In the genomic region with DNA sequence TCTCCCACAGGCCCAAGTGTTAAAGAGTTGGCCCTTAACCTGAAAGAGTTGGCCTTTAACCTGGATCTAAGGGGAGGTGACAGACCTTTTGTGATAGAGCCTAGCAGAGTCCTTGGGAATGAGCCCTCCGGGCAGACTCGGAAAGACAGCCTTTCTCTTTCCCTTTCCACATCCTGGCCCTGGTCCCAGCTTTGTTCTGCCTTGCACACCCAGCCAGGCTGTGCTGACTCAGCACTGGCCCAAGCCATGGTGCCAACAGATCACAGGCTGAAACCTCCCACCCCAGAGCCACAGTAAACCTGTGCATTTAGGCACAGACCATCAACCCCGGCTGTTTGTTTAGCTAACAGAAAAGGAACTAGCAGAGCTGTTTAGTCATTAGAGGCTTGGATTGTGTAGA, we compare ENCODE assay signal across 8 mouse cellular contexts. TPM values are rescaled to one million over a fixed set of nuclear protein-coding genes. Genes with fewer than 3 reads are reported as not detected.
DNase-seq lines count a peak whose midpoint lies in the region; ATAC-seq lines count a peak whose summit lies in the region.

No protein-coding gene starts in this region.

- H3K27me3 ChIP-seq in embryonic facial prominence, embryonic 13.5 days, result no peaks in the 10 kb centered on the region
- H3K27me3 ChIP-seq in limb, embryonic 13.5 days, result no peaks in the 10 kb centered on the region

- intact Hi-C loops in heart, postnatal 14 days (cut with DNase I), result loop anchor here (5.0 kb wide), 1 partner anchor 106 kb away; no protein-coding TSS in a partner anchor

- ATAC-seq in embryonic facial prominence, embryonic 13.5 days (ENCODE audit: insufficient number of reproducible peaks, insufficient read depth, low FRiP score, low TSS enrichment, low read depth), result no peak
- peak; percentile 58 for ATAC-seq in limb, embryonic 13.5 days (ENCODE audit: low FRiP score, low read depth)

- 20% methylated on average over 3 of the region's 3 CpGs for WGBS in embryonic facial prominence, embryonic 13.5 days
- WGBS in limb, embryonic 13.5 days, result 44% methylated on average over 3 of the region's 3 CpGs

- no peak overlapping the region for H3K4me3 ChIP-seq in embryonic facial prominence, embryonic 13.5 days
- H3K4me3 ChIP-seq in limb, embryonic 13.5 days, result no peak overlapping the region

- peak; percentile 39 to 41 for DNase-seq in right cerebral cortex, postnatal 10 days (ENCODE audit: low spot score in 2 of 2)
- no peak for DNase-seq in right cerebral cortex, postnatal 36 days (ENCODE audit: low spot score in 2 of 2)
- peak; percentile 73 to 81 for DNase-seq in heart, postnatal 14 days
- peak; percentile 33 for DNase-seq in urinary bladder, postnatal 25 days (ENCODE audit: low spot score)
- DNase-seq in neural tube, embryonic 10.5 days (ENCODE audit: extremely low spot score, low spot score), result no peak
- DNase-seq in thymus, adult 18-20 months, result no peak

- no peaks in the 10 kb centered on the region for H3K9me3 ChIP-seq in embryonic facial prominence, embryonic 13.5 days
- no peaks in the 10 kb centered on the region for H3K9me3 ChIP-seq in limb, embryonic 13.5 days

- no peaks in the 10 kb centered on the region for H3K36me3 ChIP-seq in embryonic facial prominence, embryonic 13.5 days
- H3K36me3 ChIP-seq in limb, embryonic 13.5 days, result no peaks in the 10 kb centered on the region

- 0 out of 2 replicates have a peak overlapping the region, but pooled peaks have one; percentile 5 for H3K27ac ChIP-seq in embryonic facial prominence, embryonic 13.5 days
- H3K27ac ChIP-seq in limb, embryonic 13.5 days, result peak overlapping the region; percentile 3; the same call in 1 of the 2 replicates

- no peak overlapping the region for H3K9ac ChIP-seq in embryonic facial prominence, embryonic 13.5 days
- H3K9ac ChIP-seq in limb, embryonic 13.5 days, result no peak overlapping the region

- no peak overlapping the region for H3K4me2 ChIP-seq in embryonic facial prominence, embryonic 13.5 days
- no peak overlapping the region for H3K4me2 ChIP-seq in limb, embryonic 13.5 days (replicated peaks)

- H3K4me1 ChIP-seq in embryonic facial prominence, embryonic 13.5 days, result peaks cover 53% of the 10 kb centered on the region
- H3K4me1 ChIP-seq in limb, embryonic 13.5 days, result peaks cover 55% of the 10 kb centered on the region

RNA-seq across cellular contexts. Expression of gene Arhgap28, which starts 25.1 kb away (rescaled TPM):
- 56.6 and 68.0 TPM in 2 replicates for polyA plus RNA-seq in embryonic facial prominence, embryonic 13.5 days (2015; fragmentation: Nextera tagmentation; extraction: Ambion mirVana)
- total RNA-seq in heart, postnatal 14 days (2021), result 1 to 10 TPM; 4.6 to 6.2 TPM
- polyA plus RNA-seq in limb, embryonic 13.5 days (2015; fragmentation: Nextera tagmentation; extraction: Ambion mirVana), result 61.5 and 66.1 TPM in 2 replicates

Comparison
In these comparisons a context has a peak if more than half of its experiments do, and no peak if none do; other contexts are left out.
1. DNase-seq: peak in right cerebral cortex, postnatal 10 days (2 of 2), heart, postnatal 14 days (2 of 2) and urinary bladder, postnatal 25 days (single experiment); none in right cerebral cortex, postnatal 36 days (0 of 2), neural tube, embryonic 10.5 days (single experiment) and thymus, adult 18-20 months (0 of 2).